Mouse (Mus musculus): ENCODE measurements around the gene Arsb. TPM values are rescaled to one million over a fixed set of nuclear protein-coding genes. Genes with fewer than 3 reads are reported as not detected.
A peak's percentile ranks its signal among the peaks of the same experiment; 100 is the strongest.

Gene Arsb
- polyA plus RNA-seq, 1 experiment = 114 TPM

DNA sequence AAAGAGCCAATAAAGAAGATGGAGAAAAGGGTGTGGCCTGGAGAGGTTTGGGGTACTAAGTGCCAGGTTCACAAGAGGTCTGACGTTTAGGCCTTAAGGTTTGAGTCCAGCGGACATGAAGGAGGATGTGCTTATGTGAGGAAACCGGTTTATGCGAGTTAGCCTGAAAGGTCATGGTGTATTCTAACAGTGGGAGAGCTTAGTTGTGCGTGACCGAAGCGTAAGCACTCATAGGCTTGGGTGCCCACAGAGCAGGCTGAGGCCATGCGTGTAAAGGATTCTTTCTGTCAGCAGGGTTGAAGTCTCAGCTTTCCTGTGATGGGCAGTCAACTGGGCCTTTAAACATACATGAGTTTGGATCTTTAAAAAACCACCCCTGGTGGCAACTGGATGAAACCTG lies 82.9 kb downstream of the Arsb start:
- Histone ChIP-seq H3K36me3 (ENCODE audit: control insufficient read depth, insufficient read depth, low read length) (no peaks in the 10 kb centered on the region), H3K27me3 (replicated peaks; ENCODE audit: control insufficient read depth, insufficient read depth, low read length) (no peaks in the 10 kb centered on the region), H3K4me3 (ENCODE audit: insufficient read depth, low read depth, low read length) (no peak overlapping the region), H3K4me1 (ENCODE audit: control insufficient read depth, insufficient read depth, low read length) (no peaks in the 10 kb centered on the region), H3K27ac (ENCODE audit: insufficient read depth, low read depth, low read length) (no peak overlapping the region)
- 52% methylated on average over 8 of the region's 8 CpGs for WGBS
- no peak for DNase-seq
- TF ChIP-seq CTCF (conservative IDR thresholded peaks at IDR 0.05; ENCODE audit: insufficient read depth, insufficient read length, low read depth, low read length) (no peak), POLR2A (IDR thresholded peaks at IDR 0.05; ENCODE audit: low read depth, low read length) (no peak)

DNA sequence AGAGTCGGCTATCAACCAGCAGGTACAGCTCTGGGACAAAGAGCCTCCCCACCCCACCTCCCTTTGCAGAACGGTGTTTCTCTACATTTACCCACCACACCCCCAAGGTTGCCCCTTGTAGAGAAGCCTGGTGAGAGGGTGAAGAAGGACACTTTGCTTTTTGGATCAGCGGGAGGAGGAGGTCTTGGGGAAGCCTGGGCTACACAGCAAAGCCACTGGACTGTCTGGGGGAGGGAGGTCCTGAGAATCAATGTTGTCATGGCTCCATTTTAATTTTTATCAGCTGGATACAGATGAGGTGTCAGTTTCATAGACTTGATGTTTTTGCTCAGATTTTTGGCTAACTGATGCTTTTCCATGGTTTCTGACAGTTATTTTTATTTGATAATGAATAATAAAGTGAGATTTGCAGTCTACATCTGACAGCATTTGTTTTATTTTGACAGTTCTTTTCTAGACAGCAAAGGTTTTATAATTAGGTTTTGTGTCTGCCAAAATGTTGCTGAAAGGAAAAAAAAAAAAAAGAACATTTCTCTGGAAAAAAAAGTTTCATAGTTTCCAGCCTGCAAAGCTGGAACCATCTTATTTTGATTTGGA lies 83.6 kb downstream of the Arsb start:
- DNase-seq = no peak
- TF ChIP-seq POLR2A (IDR thresholded peaks at IDR 0.05; ENCODE audit: low read depth, low read length) (no peak), CTCF (conservative IDR thresholded peaks at IDR 0.05; ENCODE audit: insufficient read depth, insufficient read length, low read depth, low read length) (no peak)
- 77% methylated on average over 3 of the region's 3 CpGs for WGBS
- Histone ChIP-seq H3K27ac (ENCODE audit: insufficient read depth, low read depth, low read length) (no peak overlapping the region), H3K36me3 (ENCODE audit: control insufficient read depth, insufficient read depth, low read length) (no peaks in the 10 kb centered on the region), H3K27me3 (replicated peaks; ENCODE audit: control insufficient read depth, insufficient read depth, low read length) (no peaks in the 10 kb centered on the region), H3K4me3 (ENCODE audit: insufficient read depth, low read depth, low read length) (no peak overlapping the region), H3K4me1 (ENCODE audit: control insufficient read depth, insufficient read depth, low read length) (no peaks in the 10 kb centered on the region)

DNA sequence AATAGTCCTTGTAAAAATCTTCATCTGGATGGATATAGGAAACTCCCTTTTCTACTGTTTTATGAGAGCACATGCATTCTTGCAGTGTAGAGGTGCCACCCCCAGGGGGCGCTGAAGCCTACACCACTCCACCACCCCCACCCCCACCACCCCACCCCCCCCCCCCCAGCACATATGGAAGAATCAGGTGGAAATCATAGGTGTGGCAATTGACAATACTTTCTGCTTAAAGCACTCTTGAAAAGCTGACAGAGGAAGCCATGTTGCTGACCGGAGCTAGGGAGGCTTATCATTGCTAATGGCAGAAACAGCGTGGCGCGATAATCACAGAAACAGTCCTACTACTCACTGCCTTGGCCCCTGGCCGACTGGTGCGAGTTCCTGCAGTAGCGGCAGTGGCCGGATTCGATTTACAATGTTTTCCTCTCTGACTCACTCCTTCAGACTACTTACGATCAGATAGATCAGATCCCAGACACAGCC lies 84.3 kb downstream of the Arsb start:
- Histone ChIP-seq H3K27ac (ENCODE audit: insufficient read depth, low read depth, low read length) (no peak overlapping the region), H3K27me3 (replicated peaks; ENCODE audit: control insufficient read depth, insufficient read depth, low read length) (no peaks in the 10 kb centered on the region), H3K4me1 (ENCODE audit: control insufficient read depth, insufficient read depth, low read length) (no peaks in the 10 kb centered on the region), H3K4me3 (ENCODE audit: insufficient read depth, low read depth, low read length) (no peak overlapping the region), H3K36me3 (ENCODE audit: control insufficient read depth, insufficient read depth, low read length) (no peaks in the 10 kb centered on the region)
- WGBS = 43% methylated on average over 11 of the region's 11 CpGs
- DNase-seq = peak; percentile 34
- TF ChIP-seq POLR2A (IDR thresholded peaks at IDR 0.05; ENCODE audit: low read depth, low read length) = no peak
- TF ChIP-seq CTCF (conservative IDR thresholded peaks at IDR 0.05; ENCODE audit: insufficient read depth, insufficient read length, low read depth, low read length) = peak; percentile 47

DNA sequence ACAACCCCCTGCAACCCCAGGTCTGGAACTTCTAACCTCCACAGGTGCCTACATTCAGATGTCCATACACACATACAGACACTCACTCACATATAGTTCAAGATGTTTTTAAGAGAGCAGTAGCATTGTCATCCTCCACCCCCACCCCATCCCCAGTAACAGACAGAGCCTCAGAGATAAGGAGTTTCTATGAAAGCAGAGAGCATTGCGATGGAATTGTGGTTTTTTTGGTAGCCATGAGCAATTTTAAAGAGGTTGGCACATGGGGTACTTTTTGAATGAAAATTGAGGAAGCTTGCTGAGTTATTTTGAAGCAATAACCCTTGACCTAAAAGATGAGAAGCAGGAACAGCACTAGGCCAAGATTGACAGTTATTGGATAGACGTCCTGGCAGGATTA lies 89.8 kb downstream of the Arsb start:
- no peak overlapping the region for H3K27ac ChIP-seq (ENCODE audit: insufficient read depth, low read depth, low read length)
- 90% methylated on average over 2 of the region's 2 CpGs for WGBS
- H3K4me1 ChIP-seq (ENCODE audit: control insufficient read depth, insufficient read depth, low read length) = no peaks in the 10 kb centered on the region
- H3K27me3 ChIP-seq (replicated peaks; ENCODE audit: control insufficient read depth, insufficient read depth, low read length) = no peaks in the 10 kb centered on the region
- H3K36me3 ChIP-seq (ENCODE audit: control insufficient read depth, insufficient read depth, low read length) = no peaks in the 10 kb centered on the region
- DNase-seq = no peak
- no peak overlapping the region for H3K4me3 ChIP-seq (ENCODE audit: insufficient read depth, low read depth, low read length)
- TF ChIP-seq POLR2A (IDR thresholded peaks at IDR 0.05; ENCODE audit: low read depth, low read length) (no peak), CTCF (conservative IDR thresholded peaks at IDR 0.05; ENCODE audit: insufficient read depth, insufficient read length, low read depth, low read length) (no peak)

DNA sequence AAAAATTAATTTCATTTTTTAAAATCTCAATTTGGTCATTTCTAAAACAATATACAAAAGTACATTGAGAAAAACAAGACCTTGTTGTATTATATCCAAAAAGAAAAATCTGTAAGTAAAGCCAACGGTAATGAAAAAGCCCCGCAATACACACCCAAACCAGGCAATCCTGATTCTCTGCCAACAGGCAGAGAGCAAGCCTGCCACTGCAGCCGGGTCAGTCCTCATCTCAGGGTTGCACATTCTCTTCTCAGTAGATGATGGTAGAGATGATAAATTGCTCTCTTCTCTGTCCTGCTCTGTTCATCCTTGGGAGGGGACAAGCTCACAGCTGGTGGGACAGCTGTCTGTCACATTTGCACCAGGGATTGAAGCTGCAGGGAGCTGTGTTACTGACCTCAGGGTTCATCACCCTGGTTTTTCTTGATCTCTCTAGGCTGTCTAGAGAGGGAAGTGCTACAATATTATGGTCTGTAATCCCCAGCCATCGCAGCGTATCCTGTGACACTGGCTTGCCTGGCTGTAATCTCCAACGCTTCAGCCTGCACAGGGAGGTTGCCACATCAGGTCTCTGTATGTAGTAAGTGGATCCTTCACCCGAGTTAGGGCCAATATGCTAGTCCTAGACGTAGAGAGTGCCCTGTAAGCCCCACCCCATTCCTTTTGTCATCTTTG lies 92.8 kb downstream of the Arsb start:
- DNase-seq = no peak
- Histone ChIP-seq H3K4me1 (ENCODE audit: control insufficient read depth, insufficient read depth, low read length) (no peaks in the 10 kb centered on the region), H3K4me3 (ENCODE audit: insufficient read depth, low read depth, low read length) (no peak overlapping the region), H3K27ac (ENCODE audit: insufficient read depth, low read depth, low read length) (no peak overlapping the region), H3K27me3 (replicated peaks; ENCODE audit: control insufficient read depth, insufficient read depth, low read length) (no peaks in the 10 kb centered on the region), H3K36me3 (ENCODE audit: control insufficient read depth, insufficient read depth, low read length) (no peaks in the 10 kb centered on the region; the same call in 1 of the 2 replicates)
- TF ChIP-seq POLR2A (IDR thresholded peaks at IDR 0.05; ENCODE audit: low read depth, low read length) = no peak
- TF ChIP-seq CTCF (conservative IDR thresholded peaks at IDR 0.05; ENCODE audit: insufficient read depth, insufficient read length, low read depth, low read length) = no peak
- 70% methylated on average over 8 of the region's 8 CpGs for WGBS

DNA sequence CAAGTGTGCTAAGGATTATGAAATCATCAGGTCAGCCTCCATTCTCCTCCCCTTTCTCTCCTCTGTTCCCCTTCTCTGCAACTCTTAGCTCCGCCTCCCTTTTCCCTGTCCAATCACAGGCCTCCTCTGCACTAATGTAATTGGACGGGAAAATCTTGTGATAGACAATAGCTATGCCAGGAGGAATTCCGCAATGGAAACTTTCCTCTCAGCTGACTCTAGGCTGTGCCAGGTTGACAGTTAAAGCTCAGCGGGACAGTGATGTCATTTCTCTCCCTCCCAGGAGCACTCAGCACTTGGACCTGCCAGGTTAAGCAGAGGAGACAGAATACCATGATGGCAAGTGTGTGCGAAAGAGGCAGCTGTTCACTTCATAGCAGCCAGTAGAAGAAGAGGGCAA lies 95.2 kb downstream of the Arsb start:
- DNase-seq = no peak
- Histone ChIP-seq H3K4me1 (ENCODE audit: control insufficient read depth, insufficient read depth, low read length) (no peaks in the 10 kb centered on the region), H3K4me3 (ENCODE audit: insufficient read depth, low read depth, low read length) (no peak overlapping the region), H3K27ac (ENCODE audit: insufficient read depth, low read depth, low read length) (no peak overlapping the region), H3K27me3 (replicated peaks; ENCODE audit: control insufficient read depth, insufficient read depth, low read length) (no peaks in the 10 kb centered on the region), H3K36me3 (ENCODE audit: control insufficient read depth, insufficient read depth, low read length) (no peaks in the 10 kb centered on the region; the same call in 1 of the 2 replicates)
- no peak for TF ChIP-seq POLR2A (IDR thresholded peaks at IDR 0.05; ENCODE audit: low read depth, low read length)
- TF ChIP-seq CTCF (conservative IDR thresholded peaks at IDR 0.05; ENCODE audit: insufficient read depth, insufficient read length, low read depth, low read length) = no peak
- 84% methylated on average over 5 of the region's 5 CpGs for WGBS

DNA sequence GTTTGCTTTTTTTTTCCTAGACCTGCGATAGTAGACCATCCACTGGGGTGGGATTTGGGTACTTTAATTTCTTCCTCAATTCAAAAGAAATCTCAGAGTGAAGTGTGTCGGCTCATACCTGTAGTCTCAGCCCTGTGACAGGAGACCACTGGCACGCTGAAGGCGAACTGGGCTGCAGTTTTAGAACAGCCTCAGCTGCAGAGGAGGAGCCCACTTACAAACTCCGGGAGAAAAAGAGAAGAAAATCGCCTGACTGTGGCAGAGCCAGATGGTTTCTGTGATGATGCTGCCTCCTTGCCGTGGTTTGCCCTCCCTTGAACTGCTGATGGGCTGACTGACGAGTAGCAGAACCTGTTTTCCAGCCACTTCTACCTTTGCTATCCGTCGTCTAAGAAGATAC lies 100.3 kb downstream of the Arsb start:
- H3K36me3 ChIP-seq (ENCODE audit: control insufficient read depth, insufficient read depth, low read length) = no peaks in the 10 kb centered on the region; the same call in 1 of the 2 replicates
- H3K4me1 ChIP-seq (ENCODE audit: control insufficient read depth, insufficient read depth, low read length) = no peaks in the 10 kb centered on the region
- no peaks in the 10 kb centered on the region for H3K27me3 ChIP-seq (replicated peaks; ENCODE audit: control insufficient read depth, insufficient read depth, low read length)
- no peak overlapping the region for H3K27ac ChIP-seq (ENCODE audit: insufficient read depth, low read depth, low read length)
- TF ChIP-seq CTCF (conservative IDR thresholded peaks at IDR 0.05; ENCODE audit: insufficient read depth, insufficient read length, low read depth, low read length) (no peak), POLR2A (IDR thresholded peaks at IDR 0.05; ENCODE audit: low read depth, low read length) (no peak)
- H3K4me3 ChIP-seq (ENCODE audit: insufficient read depth, low read depth, low read length) = no peak overlapping the region
- no peak for DNase-seq
- 82% methylated on average over 10 of the region's 10 CpGs for WGBS

All from kidney, adult 2 months (tissue).